Mouse (Mus musculus): ENCODE measurements around the gene Kat7. TPM values are rescaled to one million over a fixed set of nuclear protein-coding genes. Genes with fewer than 3 reads are reported as not detected.

Kat7 gene
- total RNA-seq, 2 experiments from 2014 or later = 74.8 to 75.5 TPM

DNA sequence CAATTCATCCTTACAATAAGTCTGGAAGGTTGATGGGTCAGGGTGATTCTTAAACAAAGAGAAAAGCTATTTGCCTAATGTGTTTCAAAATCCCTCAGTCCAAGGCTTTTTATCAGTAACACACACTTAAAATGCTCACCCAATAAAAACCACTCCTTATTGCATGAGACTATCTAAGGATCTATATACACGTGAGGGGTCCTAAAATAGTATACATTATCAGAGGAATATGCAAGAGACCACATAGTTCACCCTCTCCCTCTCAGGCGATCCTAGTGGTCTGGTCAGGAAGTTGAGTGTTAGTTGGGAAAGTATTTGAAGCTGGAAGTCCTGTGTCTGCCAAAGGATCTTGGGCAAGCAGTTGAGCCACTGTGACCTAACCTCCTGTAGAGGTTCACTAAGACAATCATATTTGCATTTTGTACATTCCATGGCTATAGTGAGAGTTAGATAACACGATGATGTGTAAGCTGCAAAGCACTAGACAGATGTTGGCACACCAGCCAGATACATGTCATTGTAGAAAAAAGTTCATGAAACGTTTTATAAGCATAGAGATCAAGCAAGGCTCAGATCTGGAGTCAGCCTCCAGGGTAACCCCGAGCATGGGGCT lies 24.5 kb upstream of the Kat7 start:
- no peak for DNase-seq (ENCODE audit: extremely low spot score in 1 of 2, low spot score in 1 of 2)

DNA sequence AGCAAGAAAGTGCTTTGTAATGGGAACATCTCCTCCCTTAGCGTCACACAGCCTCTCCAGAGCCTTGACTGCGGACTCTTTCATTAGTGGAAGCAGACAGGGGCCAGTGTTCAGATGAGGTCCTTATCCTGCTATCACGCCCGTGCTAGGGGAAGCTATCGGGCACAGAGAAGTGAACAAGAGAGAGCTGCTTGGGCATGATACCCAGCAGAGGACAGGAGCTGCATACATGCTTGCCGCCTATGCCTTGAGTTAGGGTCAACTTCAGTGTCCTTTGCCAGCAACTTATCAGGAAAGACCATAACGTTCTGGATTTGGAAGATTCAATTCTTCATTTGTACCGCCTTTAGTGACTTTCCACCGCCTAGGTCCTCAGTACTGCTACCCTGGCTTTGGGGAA lies 23.8 kb upstream of the Kat7 start:
- DNase-seq (ENCODE audit: extremely low spot score in 1 of 2, low spot score in 1 of 2) = no peak

DNA sequence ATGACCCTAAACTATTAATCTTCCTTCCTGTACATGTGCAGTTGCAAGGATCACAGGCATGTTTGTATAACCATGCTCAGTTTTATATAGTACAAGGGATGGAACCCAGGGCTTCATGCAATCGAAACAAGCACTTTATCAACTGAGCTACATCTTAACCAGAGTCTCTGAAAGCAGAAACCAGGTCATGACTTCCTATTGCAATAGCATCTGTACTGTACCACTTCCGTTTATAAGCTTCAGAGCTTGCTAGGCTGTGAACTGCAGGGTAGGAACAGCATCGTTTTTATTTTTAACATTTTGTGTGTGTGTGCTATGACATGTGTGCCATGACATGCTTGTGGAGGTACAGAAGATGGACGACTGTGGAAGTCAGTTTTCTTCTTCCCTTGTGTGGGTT lies 23.2 kb upstream of the Kat7 start:
- no peak for DNase-seq (ENCODE audit: extremely low spot score in 1 of 2, low spot score in 1 of 2)

DNA sequence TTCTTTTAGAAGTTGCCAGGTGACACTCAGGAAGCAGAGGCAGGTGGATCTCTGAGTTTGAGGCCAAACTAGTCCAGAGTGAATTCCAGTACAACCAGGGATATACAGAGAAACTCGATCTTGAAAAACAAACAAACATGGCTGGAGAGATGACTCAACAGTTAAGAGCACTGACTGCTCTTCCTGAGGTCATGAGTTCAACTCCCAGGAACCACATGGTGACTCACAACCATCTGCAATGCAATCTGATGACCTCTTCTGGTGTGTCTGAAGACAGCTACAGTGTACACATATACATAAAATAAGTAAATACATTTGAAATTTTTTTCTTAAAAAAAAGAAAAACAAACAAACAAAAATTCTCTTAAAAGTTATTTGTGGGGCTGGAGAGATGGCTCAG lies 20.6 kb upstream of the Kat7 start:
- no peak for DNase-seq (ENCODE audit: extremely low spot score in 1 of 2, low spot score in 1 of 2)

DNA sequence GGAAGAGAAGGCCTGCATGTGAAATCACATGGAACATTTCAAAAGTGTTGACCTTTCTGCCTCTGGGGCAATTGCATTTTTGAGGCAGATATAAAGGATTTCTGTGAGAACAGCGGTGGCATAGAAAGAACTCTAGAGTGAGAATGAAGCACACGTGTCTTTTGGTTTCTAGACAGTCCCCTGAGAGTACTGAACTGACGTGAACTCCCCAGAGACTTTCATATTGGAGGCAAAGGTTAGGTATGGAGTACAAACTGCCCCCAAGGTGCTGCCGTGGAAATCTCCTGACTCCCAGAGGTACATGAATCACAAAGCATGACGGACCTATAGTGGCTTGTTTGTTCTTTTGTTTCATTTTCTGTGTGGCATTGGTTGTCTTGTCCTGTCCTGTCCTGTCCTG lies 18.6 kb upstream of the Kat7 start:
- no peak for DNase-seq (ENCODE audit: extremely low spot score in 1 of 2, low spot score in 1 of 2)

DNA sequence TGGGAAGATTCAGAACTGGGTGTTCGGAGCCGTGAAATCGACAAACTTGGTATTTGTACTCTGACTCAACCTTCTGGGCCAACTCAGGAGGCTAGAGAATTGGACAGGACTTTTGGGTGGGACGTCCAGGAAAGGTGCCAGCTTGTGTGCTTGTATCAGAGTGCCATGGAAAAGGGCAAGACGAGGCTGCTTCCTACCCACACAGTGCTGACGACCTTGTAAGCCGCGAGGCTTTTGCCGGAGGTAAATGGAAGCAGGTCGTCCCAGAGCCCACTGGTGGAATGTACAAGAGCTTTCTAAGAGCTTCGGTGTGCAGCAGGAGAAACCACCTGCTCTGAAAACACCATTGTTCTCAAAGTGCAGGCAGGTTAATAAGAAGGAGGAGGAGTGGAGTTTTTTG lies 16.2 kb upstream of the Kat7 start:
- DNase-seq (ENCODE audit: extremely low spot score in 1 of 2, low spot score in 1 of 2) = no peak

DNA sequence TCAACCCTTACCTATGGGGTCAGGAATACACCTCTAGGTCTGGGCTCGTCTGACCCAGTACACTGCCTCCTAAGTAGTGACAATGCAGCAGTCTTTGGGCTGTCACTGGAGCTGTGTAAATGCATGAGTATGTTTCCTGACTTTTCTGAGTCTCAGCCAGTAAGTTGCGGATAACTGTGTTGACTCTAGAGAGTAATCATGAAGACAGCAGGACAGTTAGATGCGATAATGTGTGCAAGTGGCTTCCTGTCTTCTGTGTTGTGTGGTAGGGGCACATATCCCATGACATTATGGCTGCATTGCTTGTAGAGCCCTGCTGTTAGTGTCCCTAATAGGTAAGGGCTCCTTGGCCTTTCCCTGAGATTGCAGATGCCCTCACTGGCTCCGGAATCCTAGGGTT lies 15.8 kb upstream of the Kat7 start:
- no peak for DNase-seq (ENCODE audit: extremely low spot score in 1 of 2, low spot score in 1 of 2)

DNA sequence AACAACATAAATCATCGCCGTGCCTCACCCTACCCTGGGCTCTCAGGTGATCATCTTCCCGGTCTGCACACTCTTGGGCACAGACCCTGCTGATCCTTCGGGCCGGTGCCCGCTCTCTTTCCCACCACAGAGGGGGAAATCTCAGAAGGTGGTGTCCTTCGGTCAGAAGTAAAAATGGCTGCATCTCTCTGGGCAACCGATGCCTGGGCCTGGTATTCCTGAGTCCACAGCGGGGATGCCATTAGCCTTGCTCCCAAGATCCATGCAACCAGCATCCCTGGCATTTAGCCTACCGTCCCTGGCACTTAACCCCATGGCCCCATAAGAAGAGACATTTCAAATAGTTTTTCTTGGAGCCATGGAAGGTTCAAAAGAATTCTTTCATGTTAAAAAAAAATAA lies 14.1 kb upstream of the Kat7 start:
- DNase-seq (ENCODE audit: extremely low spot score in 1 of 2, low spot score in 1 of 2) = no peak

DNA sequence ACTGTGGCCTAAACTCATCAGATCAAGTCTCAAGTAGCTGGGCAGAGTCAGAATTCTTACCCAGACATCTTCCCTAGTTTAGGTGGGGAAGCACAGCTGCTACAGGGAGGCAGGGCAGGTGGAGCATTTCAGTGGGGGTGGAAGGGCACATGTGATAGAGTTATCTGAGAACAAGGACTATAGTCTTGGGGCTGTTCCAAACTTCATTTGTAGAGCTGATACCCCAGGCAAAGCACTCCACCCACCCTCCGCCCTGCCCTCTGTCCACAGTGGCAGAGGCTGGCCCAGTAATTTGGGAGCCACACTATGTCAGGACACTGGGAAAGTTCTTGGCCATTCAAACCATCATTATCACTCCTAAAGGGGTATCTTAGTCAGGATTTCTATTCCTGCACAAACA lies 10.0 kb upstream of the Kat7 start:
- no peak for DNase-seq (ENCODE audit: extremely low spot score in 1 of 2, low spot score in 1 of 2)

DNA sequence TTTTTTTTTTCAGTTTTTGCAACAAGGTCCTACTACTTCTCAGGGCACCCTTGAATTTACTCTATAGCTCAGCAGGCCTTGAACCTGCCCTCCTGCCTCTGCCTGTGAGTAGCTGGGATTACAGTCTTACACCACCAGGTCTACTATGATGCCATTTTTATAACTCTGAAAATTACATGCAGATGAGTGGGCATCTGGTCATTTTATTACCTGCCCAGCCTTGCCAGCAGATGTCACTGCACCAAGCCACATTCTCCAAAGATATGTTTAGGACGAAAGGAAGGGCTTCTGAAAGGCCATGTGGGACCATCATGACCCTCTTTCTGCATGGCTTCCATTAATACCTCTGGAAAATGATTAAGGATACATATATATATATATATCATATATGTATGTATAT lies 9.5 kb upstream of the Kat7 start:
- no peak for DNase-seq (ENCODE audit: extremely low spot score in 1 of 2, low spot score in 1 of 2)

DNA sequence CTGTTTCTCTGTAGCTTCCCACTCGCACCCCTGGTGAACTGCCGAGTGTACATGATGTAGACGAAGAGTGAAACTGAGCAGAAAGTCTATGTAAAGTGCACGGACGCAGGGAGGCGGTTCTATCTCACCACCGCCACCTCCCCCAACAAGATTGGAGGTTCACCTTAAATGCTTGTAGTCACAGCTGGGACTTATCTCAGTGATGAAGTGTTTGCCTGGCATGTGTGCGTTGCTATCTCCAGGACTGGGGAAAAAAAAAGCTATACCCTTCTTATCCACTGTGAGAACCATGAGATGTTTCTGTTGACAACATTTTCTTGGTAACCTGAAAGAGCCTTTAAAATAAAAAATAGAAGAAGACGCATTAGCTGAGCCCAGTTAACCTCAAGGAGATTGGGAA lies 8.1 kb upstream of the Kat7 start:
- no peak for DNase-seq (ENCODE audit: extremely low spot score in 1 of 2, low spot score in 1 of 2)

DNA sequence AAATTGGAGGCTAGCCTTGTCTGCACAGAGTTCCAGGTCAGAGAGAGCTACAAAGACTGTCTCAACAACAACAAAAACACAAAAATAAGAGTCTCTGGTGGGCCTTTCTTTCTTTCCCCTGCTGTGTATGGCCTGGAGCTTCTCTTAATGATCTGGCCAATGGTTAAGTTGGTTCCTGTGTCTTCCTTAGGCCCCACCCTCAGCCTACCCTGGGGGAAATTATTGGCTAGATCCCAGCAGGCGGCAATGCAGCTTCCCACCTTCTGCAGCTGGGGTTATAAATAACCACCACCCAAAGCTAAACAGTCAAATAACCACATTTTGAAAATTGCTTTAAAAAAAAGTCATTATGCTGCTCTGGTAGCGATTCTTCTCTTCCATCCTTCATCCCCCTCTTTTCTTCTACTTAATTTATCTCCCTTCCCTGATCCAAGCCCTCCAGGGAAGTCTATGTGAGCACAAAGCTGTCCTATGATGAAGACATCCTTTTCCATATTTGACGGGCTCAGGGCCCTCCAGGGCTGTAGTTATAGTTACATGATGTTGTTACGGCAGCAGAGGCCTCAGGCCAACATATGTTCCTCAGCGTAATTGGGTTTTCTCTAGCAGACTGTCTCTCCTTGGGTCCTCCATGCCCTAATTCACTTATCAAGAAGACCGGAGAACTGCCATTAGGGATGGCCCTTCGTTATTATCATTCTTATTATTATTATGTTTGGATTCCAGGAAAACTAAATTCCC lies 5.3 kb upstream of the Kat7 start:
- DNase-seq (ENCODE audit: extremely low spot score in 1 of 2, low spot score in 1 of 2) = no peak

DNA sequence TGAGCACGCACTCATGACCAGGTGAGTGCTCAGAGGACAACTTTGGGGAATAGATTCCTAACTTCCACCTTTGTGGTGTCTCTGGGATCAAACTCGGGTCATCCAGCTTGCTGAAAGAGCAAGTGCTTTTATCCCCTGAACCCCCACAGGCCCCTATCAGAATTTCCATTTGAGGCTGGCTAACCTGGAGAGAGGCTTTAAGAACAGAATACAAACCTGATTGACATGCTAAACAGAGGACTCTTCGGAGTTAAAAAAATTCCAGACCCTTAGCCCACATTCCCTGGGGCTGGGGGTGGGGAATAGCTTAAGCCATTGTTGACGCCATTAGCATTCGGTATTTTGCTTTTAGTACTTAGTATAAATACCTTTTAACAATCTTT lies 1.4 kb upstream of the Kat7 start:
- no peak for DNase-seq (ENCODE audit: extremely low spot score in 1 of 2, low spot score in 1 of 2)

DNA sequence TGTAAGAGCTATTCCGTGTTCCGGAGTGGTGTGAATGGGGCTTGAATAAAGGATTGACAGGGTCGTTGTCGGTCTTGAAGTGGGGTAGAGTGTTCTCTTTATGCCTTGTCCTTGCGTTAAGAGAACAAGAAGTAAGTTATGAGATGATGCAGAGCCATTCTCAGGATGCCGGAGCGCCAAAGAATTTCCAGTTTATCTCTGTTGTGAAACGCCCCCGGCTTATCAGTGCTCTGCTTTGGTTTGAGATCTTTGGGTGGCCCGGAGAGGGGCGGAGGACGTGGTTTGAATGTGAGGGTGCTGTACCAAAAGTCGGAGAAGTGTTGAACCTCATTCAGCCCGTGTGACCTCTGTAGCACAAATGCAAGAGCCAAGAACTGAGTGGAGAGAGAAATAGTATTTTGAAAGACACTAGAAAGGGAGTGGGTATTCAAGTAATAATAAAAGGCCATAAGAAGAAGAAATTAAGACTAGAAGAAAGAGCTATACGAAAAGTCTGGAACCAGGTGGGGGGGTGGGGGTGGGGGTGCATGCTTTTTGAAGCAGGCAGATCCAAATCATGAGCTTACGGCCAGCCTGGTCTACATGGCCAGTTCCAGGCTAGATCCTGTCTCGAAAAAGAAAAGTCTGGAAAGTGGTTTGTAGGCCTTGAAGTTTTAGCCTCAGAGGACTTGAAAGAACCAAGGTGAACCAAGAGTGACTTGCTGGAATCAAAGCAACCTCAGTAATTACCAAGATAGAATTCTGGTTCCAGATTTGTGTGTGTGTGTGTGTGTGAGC lies 790 bp upstream of the Kat7 start:
- DNase-seq (ENCODE audit: extremely low spot score in 1 of 2, low spot score in 1 of 2) = peak; percentile 26 to 31

DNA sequence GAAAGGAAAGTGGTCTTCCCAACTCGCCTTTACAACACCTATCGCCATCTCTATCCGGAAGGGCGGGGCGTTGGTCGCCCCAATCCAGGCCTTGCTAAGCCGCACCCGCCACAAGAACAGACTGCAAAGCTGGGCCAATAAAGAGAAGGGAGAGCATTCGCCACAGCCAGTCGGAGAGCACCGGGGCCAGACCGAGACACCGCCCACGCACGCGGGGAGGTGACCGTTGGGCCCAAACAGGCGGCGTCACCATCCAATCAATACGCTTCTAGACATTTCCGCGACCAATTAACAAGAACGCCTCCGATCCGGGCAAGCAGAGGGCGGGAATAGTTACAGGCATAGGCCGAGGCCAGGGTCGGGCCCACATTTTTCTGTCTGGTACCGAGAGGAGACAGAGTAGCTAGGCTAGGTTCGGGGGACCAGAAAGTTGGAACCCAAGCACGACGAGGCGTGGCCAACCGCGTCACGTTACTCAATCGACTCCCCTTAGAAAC lies 488 bp downstream of the Kat7 start:
- peak; percentile 93 for DNase-seq (ENCODE audit: extremely low spot score in 1 of 2, low spot score in 1 of 2)

DNA sequence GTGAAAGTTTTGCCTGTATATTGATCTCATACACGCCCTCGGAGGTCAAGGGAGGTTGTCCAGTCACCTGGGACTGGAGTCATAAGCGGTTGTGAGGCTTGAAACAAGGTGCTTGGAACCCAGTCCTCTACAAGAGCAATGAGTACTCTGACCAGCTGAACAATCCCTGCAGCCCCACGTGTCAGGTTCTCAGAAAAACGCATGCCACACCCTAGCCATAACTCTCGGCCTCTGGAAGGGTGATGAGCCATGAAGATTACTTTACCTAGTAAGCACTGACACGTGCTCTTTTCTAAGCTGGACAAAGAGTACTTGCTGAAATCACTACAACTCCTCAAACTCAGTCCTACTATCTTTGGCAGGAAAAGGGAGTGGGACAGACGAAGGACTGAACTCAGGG lies 2.5 kb downstream of the Kat7 start:
- DNase-seq (ENCODE audit: extremely low spot score in 1 of 2, low spot score in 1 of 2) = no peak

DNA sequence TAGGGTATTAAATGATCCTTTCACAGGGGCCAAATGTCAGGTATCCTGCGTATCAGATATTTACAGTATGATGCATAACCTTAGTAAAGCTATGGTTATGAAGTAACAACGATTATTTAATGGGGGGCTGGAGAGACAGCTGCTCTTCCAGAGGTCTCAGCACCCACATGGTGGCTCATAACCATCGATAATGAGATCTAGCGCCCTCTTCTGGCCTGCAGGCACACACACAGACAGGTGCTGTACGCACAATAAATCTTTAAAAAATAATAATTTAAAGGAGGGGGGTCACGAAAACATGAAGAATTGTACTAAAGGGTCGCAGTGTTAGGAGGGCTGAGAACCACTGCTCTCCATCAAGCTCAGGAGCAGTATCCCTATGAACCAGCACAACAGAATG lies 4.4 kb downstream of the Kat7 start:
- DNase-seq (ENCODE audit: extremely low spot score in 1 of 2, low spot score in 1 of 2) = no peak

DNA sequence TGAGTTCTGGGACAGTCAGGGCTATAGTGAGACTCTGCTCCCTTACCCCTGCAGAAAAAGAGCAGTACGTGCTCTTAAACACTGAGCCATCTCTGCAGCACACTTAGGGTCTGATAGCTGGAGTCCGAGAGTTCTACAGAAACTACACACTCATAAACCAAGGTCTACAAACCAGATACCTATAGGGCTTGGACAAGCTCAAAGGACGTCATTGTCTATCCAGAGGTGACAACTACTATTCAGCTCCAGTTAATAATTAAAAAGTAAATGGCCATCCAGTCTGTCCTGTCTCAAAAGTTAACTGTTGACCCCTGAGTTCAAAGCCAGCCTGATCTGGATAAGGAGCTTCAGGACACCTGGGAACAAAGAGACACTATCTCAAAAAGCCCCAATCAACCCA lies 8.3 kb downstream of the Kat7 start:
- DNase-seq (ENCODE audit: extremely low spot score in 1 of 2, low spot score in 1 of 2) = no peak

DNA sequence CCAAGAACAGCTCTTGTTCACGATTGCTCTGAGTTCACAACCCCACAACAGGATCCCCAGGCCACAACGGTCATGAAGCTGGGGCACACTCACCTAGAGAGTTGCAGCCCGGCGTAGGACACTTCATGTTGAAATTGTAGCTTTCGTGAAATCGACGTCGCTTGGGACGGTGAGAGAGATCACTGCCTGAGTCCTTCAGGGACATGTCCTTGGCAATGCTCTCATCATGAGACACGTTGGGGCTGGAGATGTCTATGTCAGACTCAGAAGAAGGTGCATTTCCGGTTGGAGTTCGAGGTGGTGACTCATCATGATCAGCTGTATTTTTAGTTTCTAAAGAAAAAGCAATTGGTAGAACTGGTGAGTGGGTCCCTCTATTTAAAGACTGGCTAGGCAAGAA lies 10.2 kb downstream of the Kat7 start:
- DNase-seq (ENCODE audit: extremely low spot score in 1 of 2, low spot score in 1 of 2) = no peak

DNA sequence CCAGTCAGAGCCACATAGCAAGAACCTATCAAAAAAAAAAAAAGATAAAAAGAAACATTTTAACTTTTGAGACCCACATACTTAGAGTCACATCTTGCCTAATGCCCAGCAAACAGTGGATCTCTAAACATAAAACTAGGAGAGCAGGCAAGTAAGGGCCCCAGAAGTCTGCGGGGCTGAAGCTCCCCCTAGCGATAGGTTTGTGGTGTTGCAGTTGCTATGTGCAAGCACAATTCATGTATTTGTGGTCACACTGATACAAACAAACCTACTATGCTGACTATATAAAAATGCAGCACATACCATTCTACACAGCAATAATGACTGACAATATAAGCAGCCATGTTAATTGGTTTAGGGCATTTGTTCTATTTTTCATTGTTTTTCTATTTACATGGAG lies 11.9 kb downstream of the Kat7 start:
- DNase-seq (ENCODE audit: extremely low spot score in 1 of 2, low spot score in 1 of 2) = no peak

DNA sequence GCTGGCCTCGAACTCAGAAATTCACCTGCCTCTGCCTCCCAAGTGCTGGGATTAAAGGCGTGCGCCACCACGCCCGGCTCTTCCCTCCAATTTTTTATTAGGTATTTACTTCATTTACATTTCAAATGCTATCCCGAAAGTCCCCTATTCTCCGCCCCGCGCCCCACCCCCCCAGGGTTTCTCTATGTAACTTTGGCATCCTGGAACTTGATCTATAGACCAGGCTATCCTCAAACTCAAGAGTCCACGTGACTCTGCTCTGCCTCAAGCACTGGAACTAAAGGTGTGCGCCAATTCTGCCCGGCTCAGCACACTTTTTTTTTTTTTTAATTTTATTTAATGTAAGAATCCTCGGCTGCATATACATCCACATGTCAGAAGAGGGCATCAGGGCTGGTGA lies 14.3 kb downstream of the Kat7 start:
- no peak for DNase-seq (ENCODE audit: extremely low spot score in 1 of 2, low spot score in 1 of 2)
